Mouse (Mus musculus) cerebellum, postnatal 36 days (tissue): ENCODE data around the gene Lrrc59.

Experiments used
- DNase-seq, 2 experiments: peaks; one replicate each; pipeline ENCODE4 v3.0.0; 2021 to 2022; ENCODE audit warnings: mixed read lengths in 2 of 2

Gene Lrrc59

DNA sequence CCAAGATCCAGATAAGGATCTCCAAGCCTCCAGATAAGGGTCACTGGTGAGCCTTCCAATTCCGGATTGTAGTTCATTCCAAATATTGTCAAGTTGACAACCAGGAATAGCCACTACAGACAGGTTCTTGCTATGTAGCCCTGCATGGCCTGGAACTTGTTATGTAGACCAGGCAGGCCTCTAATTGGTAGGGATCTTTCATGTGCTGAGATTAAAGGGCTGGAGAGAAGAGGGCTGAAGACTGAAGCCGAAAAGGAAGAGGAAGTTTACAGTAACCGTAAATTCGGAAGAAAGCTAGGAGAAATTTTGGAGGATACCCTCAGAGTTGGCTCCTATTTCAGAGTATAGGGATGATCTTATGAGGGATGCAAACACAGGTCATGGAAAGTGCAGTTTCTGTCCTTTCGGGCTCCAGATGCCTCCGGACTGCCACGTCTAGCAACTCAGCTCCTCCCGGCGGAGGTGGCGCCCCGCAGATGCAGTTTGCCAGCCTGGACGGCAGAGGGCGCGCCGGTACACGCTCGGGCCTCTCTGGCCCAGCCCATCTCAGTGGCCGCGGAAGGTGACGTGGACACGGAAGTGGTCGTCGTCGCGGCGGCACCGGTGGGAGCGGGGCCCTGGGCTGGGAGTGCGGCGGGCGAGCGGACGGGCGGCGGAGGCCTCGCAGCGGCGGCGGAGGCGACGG is at the start of gene Lrrc59:
Lrrc59 (plus strand) TSS at position 569 of the 685 bp plus-strand sequence.
- peak; percentile 90 to 92 for DNase-seq

DNA sequence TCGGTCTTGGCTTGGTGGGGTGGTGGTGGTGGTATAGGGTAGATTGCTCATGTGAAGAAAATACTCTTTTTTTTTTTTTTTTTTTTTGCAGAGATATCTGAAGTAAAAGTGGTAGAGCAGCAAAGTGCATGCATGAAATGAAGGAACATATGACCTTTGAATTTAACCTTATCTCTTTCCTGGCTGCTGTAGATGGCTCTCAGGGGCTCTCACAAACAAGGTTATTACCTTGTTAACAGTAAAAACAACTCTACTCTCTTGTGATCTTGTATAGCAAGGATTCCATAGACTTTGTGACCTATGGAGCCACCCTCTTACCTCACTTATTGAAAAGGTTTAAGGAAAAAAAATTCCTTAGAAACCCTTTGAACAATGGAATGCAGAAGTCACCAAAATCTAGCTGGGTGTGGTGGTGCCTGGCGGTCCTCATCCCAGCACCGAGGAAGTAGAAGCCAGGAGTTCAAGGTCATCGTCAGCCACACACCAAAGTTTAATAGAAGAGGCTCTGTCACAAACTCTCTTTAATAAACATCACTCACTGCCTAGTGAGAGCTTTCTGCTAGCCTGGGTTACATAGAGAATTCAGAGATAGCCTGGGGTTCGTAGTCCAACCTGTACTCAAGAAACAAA is 49.3 kb upstream of the Lrrc59 start:
- DNase-seq = no peak

DNA sequence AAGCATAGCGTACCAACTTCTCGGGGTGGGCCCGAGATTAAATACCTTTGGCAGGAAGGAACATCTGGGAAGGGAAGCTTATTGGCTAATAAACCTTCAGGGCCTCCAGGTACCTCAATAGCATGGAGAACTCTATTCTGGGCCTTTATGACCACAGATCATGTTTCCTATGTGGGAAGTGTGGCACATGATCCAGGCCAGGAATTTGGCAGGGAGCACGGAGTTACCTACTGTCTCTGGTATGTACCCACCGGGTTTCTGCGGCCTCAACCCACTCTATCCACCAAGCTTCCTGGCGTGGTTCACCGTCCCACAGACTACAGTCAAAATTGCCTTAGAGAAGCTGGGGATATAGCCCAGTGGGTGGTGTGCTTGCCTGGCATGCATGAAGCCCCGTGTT is 44.5 kb upstream of the Lrrc59 start:
- no peak for DNase-seq

DNA sequence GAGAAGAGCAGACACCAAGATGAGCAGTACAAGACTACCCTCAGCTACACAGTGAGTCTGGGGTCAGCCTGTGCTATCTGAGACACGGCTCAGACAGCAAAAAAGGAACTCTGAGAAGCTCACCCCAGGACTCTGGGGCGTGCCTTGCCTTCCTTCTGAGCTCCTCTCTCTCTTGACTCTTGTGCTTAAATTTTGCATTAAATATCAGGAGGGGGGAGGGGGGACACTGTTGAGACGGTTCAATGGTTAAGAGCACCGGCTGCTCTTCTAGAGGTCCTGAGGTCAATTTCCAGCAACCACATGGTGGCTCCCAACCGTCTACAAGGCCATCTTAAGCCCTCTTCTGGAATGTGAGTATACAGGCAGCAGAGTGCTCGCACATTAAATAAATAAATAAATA is 42.1 kb upstream of the Lrrc59 start:
- DNase-seq = no peak

DNA sequence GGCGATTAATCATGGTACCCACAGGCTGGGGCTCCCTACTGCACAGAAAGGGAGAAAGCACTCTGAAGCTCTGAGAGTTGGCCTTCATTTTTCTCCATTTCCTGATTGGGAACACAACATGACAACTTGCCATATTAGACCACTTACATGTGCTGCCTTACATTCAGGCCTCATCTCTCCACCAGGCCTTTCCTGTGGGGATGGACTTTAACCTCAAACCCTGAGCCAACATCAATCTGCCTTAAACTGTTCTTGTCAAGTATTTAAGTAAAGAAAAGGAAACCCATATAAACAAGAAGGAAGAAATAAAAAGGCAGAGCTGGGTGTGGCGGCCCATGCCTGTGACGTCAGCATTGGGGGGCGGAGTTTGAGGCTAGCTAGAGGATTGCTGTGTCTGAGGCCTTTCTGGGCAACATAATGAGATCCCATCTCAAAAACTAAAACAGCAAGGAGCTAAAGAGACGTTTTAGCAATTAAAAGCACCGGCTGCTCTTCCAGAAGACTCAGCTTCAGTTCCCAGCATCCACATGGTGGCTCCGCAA is 33.2 kb upstream of the Lrrc59 start:
- DNase-seq = no peak

DNA sequence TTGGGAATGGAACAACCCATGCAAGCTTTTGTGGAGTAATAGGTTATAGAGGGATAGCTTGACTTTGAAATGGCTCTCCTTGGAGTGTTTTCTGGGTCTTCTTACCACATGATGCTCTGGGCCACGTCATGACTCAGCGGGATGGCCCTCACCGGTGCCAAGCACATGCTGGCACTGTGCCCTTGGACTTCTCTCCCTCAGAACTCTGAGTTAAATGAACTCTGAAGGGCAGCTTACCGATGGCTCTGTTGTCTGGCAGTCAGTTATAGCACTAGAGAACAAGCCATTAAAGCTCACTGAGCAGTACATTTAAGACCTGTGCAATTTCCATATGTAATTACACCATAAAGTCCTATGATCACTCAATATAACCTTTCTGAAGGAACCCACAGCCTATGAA is 32.2 kb upstream of the Lrrc59 start:
- no peak for DNase-seq

DNA sequence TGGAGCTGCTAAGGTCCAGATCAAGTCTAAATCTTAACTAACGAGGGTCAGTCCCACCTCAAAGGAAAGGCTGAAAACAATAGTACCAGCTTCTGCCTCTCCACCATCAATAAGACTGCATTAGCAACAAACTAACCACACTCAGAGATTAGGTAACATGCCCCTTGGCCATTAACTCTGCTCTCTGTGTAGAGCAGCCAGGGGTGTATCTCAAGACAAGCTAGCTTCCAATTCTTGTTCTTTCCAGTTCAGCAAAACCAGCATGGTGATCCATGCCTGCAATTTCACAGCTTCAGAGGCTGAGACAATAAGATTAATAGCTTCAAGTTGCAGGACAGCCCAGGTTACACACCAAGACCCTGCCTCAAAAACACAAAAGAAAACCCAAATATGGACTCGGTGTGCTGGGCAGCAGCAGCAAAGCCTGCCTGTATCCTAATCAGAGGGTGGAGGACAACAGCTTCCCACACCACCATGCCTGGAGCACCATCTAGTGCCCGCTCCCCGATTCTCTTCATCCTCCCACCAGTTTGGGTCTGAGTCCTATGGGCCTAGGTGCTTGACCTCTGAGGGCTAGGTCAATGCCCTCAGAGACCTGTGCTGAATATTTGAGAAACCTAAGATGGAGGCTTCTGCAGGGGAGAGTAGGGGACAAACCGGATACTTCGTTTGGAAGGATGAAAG is 31.0 kb upstream of the Lrrc59 start:
- DNase-seq = no peak

DNA sequence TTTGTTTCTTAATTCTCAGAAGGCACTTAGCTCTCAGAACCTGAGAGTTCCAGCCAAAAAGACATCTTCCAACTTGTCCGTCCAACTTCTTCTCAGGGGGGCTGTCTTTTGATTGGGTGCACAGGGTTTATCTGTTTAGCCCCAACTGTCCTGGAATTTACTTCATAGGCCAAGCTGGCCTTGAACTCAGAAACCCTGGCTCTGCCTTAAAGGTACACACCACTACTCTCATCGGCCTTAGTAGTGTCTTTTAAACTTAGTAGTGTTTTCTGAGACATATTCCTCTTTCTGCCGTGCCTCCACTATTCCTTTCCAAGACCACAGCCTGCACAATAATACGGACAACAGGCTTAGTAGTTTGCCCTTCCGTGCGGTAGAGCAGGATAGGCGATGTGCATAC is 29.1 kb upstream of the Lrrc59 start:
- DNase-seq = no peak

DNA sequence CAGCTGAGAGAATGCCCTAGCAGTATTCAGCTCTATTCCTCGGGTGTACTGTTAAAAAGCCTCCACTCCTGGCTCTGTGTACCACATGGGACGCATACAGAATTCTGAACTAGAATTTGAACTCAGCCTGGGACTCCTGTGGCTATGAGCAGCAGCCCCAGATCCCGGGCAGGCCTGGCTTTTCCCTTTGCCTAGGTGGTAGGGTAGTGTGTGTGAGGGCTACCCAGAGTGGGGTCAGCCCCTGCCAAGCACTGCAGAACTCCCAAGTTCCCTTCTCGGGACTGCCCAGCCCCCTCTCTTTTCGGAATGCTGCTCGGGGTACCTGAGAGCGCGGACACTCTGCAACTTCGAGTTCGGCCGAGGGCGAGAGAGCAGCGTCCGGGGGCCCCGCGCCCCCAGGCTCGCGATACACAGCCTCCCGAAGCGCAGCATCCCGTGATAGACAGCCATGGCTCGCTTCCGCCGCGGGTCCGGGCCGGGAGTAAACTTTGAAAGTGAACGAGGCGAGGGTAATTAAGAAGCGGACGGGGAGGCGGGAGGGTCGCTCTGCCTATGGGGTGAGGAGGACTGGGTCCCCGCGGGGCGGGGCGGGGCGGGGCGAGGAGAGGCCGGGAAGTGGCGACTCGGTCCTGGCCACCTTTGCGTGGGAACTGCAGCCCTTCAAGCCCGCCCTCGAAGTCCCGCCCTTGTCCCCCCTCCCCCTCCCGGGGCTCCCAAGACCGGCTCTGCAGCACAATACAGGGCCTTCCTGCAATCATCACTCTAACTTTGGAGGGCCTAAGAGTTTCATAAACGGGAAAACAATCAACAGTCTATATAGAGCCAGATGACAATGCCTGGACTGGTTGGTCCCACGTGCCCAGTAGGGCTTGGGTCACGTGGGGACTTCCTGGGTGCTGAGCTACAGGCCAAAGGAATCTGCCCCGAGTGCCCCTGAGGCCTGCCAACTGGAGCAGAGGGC is 28.0 kb upstream of the Lrrc59 start, which contains the start of gene Acsf2:
Acsf2 (minus strand) TSS at position 551 of the 961 bp plus-strand sequence.
- DNase-seq = peak; percentile 9 to 31

DNA sequence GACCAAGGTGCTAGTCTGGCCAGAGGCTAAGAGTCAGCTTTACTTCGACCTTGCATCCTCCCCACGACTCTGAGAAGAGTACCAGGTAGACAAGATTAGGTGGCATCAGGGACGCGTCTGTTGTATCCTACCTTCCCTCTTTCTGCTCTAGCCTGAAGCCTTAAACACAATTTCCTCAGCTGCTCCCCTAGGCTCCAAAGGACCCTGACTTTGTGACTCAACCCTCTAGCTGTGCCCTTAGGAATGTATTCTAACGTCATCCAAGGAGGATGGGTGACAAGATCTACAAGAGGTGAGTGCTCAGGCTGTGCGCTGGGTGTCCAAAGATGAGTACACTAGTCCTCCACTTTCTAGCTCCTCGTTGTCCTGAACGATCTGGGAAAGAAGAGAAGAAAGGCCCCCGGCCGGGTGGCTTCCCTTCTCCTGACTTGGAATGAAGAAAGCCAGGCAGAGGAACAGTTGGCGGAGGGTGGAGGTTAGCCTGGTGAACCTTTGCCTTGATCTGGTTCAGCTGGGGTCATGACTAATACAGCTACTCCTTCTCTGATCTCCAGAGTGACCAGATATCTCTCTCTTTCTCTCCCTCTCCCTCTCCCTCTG is 27.1 kb upstream of the Lrrc59 start:
- no peak for DNase-seq

DNA sequence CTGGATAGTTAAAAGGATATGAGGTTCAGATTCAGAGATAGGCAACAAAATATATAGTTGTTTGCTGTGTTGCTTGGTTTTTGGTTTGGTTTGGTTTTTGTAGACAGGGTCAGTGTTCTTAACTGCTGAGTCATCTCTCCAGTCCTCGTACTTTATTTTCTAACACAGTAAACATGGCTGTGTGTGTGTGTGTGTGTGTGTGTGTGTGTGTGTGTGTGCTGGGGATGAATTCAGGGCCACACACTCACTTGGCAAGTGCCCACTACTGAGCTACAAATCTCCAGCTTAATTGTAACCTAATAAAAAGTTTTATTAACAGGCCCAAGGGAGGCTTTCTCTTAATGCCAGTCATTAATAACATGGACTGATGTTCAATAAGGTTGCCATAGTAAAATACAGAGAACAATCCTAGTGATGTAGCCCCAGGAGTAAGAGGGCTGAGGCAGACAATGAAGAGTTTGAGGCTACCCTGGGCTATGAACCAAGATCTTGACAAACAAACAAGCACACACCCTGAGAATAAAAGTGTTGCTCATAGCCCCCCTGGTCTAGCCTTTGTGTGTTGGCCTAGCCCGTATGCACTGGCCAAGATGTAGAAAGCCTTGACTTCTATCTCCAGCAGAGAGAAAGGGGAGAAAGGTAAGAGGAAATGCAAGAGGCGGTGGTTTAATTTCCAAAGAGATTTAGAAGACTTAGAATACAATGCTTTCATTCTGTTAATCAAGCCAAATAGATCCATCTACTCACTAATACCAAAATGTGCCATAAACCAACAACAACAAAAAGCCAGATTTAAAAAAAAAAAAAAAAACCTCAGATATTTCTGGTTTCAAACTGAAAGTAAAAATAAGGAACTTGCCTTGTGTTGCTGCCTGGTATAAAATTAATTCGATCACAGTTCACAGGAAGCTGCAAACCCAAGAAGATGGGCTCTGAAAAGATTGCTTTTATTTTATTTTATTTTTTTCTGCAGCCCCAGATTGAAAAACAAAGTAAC is 18.5 kb upstream of the Lrrc59 start:
- DNase-seq = no peak

DNA sequence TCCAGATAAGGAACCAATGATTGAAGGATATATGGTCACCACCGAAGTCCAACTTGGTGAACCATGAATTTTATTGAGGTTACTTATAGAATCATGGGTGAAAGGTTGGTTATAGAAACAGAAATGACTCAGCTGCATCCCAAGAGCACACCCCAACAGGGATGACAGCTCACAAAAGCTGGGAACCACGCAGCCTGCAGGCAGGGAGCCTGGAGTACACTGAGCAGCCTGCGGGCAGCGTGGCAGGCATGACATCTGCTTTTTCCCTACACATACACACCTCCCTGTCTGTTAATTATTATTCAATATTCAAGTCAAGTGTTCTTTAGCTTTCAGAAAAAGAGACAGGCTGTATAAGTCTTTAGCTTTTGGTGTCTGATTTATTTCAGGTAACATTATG is 15.0 kb upstream of the Lrrc59 start:
- no peak for DNase-seq

DNA sequence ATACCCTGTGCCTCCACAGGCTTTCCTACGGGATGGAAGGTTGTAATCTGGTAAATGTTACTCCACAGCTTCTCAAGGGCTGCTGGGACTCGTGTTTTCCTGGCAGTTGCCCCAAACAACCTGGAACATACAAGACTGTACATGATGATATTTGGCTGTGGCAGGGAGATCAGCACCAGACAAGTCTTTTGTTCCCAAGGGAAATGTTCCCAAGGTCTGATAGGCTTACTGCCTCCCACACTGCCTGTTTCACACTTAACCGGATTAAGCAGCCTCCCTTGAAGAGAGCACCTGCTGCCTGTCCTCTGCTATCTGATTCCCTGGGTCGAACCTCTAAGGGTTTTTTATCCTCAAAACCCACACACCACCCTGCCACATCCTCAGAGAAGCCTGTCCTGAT is 14.1 kb upstream of the Lrrc59 start:
- no peak for DNase-seq

DNA sequence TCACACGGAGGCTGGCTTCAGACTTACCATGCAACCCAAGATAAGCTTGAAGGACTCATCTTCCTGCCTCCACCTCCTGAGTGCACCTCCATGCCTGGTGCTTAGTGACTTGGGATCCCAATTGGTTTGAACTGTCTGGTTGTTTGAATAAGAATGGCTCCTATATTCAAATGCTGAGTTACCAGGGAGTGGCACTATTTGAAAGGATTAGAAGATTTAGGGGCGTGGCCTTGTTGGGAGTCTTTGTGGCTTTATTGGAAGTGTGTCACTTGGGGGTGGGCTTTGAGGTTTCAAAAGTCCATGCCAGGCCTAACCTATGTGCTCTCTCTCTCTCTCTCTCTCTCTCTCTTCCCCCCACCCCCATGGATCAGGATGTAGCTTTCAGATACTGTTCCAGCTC is 11.9 kb upstream of the Lrrc59 start:
- DNase-seq = no peak

DNA sequence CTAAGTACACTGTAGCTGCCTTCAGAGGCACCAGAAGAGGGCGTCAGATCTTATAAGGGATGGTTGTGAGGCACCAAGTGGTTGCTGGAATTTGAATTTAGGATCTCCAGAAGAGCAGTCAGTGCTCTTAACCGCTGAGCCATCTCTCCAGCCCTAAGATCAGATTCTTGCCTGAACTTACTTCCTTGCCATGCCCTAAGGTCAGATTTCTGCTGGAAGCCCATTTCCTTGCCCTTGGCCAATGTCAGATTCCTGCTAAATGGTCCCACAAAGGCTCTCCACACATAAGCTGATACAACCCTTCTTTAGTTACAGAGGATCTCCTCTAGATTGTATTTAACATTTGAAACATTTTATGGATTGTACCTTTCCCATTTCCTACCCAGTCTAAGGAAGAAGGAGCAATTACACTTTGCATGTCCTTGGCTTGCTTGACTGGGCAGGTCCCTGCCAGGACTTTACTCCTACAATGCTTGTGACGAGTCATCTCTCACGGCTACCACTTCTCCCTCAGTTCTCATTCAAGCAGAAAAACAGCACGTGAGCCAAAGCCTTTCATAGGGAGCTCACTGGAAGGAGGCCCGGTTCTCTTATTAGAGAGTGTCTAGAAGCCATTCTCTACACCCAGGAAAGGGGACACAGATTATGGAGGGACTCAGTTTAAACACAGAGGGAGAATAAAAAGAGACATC is 8.7 kb upstream of the Lrrc59 start:
- DNase-seq = no peak

DNA sequence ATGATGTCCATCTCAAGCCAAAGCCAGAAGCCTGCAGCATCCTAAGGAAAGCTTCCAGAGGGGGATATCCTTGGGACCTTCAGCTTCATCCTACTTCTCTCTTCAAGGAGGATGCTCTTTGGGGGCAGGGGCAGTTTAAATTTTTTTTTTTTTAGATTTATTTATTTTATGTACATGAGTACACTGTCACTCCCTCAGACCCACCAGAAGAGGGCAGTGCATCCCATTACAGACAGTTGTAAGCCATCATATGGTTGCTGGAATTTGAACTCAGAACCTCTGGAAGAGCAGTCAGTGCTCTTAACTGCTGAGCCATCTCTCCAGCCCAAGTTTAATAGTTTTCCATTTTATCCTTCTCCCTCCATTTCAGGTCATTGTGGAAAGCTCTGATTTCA is 8.1 kb upstream of the Lrrc59 start:
- DNase-seq = no peak

DNA sequence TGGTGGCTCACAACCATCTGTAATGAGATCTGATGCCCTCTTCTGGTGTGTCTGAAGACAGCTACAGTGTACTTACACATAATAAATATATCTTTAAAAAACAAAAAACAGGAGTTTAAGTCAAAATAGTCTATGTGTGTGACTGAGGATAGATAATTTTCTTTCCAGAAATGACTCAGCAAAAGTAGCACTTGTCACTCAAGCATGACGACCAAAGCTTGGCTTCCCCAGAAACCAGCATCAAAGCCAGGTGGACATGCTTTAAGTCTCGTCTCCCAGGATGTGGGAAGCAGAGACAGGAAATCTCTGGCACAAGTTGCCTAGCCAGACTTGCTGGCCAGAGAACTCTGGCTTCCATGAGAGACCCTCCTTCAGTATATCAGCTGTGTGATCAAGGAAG is 7.4 kb upstream of the Lrrc59 start:
- no peak for DNase-seq

DNA sequence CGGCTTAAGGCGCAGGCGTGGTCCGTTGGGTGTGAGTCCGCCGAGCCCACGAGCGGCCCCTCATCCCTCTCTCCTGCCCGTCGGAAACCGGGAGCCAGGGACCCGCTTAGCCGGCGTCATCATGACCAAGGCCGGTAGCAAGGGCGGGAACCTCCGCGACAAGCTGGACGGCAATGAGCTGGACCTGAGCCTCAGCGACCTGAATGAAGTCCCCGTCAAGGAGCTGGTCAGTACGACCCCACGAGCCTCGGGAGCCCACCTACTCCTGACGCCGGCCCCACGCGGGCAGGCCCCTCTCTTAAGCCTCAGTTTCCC is 274 bp downstream of the Lrrc59 start:
- no peak for DNase-seq

DNA sequence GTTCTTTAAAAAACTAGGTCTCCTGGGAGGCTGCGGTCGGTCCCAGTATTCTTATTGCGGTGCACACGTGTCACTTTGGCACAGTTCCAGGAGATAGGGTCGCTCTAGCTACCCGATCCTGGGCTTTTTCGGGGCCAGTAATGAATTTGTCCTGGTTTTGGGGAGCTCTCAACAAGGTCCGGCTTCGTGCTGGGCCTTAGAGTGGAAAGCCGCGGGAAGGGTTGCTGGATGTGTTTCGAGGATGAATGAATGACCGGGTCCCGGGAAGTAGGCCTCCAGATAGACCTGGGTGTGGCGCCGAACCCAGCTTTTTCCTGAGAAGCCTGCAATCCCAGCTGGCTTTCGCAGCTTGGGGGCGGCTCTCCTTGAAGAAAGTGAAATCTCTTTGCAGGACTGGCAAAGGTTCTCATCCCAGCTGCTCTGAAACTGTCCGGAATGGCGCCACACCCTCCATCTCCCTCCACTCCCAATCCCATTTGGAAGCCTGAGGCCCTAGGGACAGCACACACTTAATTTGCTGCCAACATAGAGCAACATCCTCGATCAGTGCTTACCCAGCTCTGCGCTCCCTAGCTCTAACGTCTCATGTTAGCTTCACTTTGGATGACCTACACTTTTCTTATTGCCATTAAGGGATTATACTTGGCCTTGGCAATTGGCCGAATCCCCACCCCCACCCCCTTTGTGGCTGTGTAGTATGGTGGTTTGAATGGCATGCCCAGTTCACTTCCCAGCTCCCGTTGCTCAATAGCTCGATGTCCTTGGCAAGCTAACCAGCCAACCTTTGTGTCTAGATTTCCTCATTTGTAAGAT is 838 bp downstream of the Lrrc59 start:
- peak in 1 of 2 experiments; percentile 24 for DNase-seq

DNA sequence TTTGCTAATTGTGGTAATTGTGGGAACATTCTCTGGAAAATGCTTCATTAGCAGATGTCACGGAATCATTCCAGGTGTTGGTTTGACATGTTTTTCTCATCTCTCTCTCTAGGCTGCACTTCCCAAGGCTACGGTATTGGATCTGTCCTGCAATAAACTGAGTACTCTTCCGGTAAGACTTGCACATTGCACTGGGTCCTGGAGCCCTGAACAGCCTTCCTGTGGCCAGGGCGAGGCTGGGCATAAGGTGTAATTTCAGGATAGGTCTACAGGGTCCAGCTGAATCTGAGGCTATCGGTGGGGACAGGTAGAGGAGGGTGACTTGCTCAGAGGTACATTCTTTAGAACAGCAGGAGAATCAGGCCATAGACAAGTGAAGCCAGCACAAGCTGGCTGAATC is 2.4 kb downstream of the Lrrc59 start:
- DNase-seq = no peak
